Mouse (Mus musculus) liver, embryonic 14.5 days (tissue): ENCODE measurements around the gene Rbms1. TPM values are rescaled to one million over a fixed set of nuclear protein-coding genes. Genes with fewer than 3 reads are reported as not detected.

Experiments used
- ATAC-seq: fragments of 200-750 bp; cut with Nextera tagmentation; 2 replicates; pipeline ENCODE4 v1.8.0; 2017; ENCODE audit warnings: moderate number of reproducible peaks, mild to moderate bottlenecking, moderate library complexity; ENCODE audit not compliant: insufficient read depth
- DNase-seq, 3 experiments: peaks; one replicate each; pipeline ENCODE4 v3.0.0-alpha.2; 2012 to 2013; ENCODE audit warnings: low read depth in 3 of 3, low spot score in 3 of 3
- H3K27ac ChIP-seq: fragments of 300-500 bp; sonication (generic); 2 replicates; pipeline ENCODE4 v1.5.1; 2014; ENCODE audit warnings: moderate library complexity, mild to moderate bottlenecking, control low read depth, inconsistent platforms
- H3K27me3 ChIP-seq: fragments of 300-500 bp; sonication (generic); 2 replicates; pipeline ENCODE4 v1.6.1; 2014; ENCODE audit warnings: mild to moderate bottlenecking, low read length, moderate library complexity; ENCODE audit not compliant: control insufficient read depth, insufficient read depth
- H3K36me3 ChIP-seq: fragments of 300-500 bp; sonication (generic); replicated peaks from 2 replicates; pipeline ENCODE4 v1.6.1; 2014; ENCODE audit warnings: low read depth; ENCODE audit not compliant: control insufficient read depth, insufficient read depth
- H3K4me1 ChIP-seq, 2 experiments: fragments of 200-500 bp in 1 of 2; fragments of 300-500 bp in 1 of 2; sonication (generic) in 1 of 2; replicated peaks; 2 replicates each; pipeline ENCODE4 v1.6.1; 2012 to 2014; ENCODE audit warnings: antibody characterized with exemption in 1 of 2, inconsistent platforms in 1 of 2, low read length in 1 of 2; ENCODE audit not compliant: control insufficient read depth in 2 of 2, insufficient read depth in 2 of 2
- H3K4me2 ChIP-seq: fragments of 300-500 bp; sonication (generic); 2 replicates; pipeline ENCODE4 v1.6.1; 2014; ENCODE audit warnings: low read depth, mild to moderate bottlenecking, control low read depth, moderate library complexity
- H3K4me3 ChIP-seq, 2 experiments: fragments of 200-500 bp in 1 of 2; fragments of 300-500 bp in 1 of 2; sonication (generic) in 1 of 2; 2 replicates each; pipeline ENCODE4 v1.5.1; 2012 to 2014; ENCODE audit warnings: low read depth in 2 of 2, low read length in 2 of 2, mild to moderate bottlenecking in 2 of 2, control low read depth in 1 of 2, inconsistent platforms in 1 of 2, moderate library complexity in 1 of 2; ENCODE audit not compliant: insufficient read depth in 1 of 2
- H3K9ac ChIP-seq: fragments of 300-500 bp; sonication (generic); replicated peaks from 2 replicates; pipeline ENCODE4 v1.6.1; 2014; ENCODE audit warnings: mild to moderate bottlenecking, control low read depth, moderate library complexity
- H3K9me3 ChIP-seq: fragments of 300-500 bp; sonication (generic); 2 replicates; pipeline ENCODE4 v1.6.1; 2016; ENCODE audit warnings: low read length, mixed read lengths; ENCODE audit not compliant: control insufficient read depth
- CTCF ChIP-seq: IDR thresholded peaks from 2 replicates; pipeline ENCODE4 v1.5.1; 2016; ENCODE audit warnings: antibody characterized with exemption, low read depth, control low read depth
- EP300 ChIP-seq: IDR thresholded peaks from 2 replicates; pipeline ENCODE4 v1.6.1; 2016; ENCODE audit warnings: antibody characterized with exemption, low read depth
- WGBS: fragments of 180-500 bp; shearing (Covaris S2); extraction: QIAGEN DNeasy Blood & Tissue Kit; methylation state at CpG from one replicate; pipeline ENCODE4 v1.1.7; 2014; ENCODE audit not compliant: insufficient replicate concordance; 5-methylcytosine and 5-hydroxymethylcytosine counted together
- polyA plus RNA-seq, 2 experiments: library from polyadenylated mRNA; depleted of rRNA in 1 of 2; stranded (reverse) in 1 of 2; unstranded in 1 of 2; fragments of >200 nt; fragmentation: Nextera tagmentation in 1 of 2; extraction: Ambion mirVana in 1 of 2; gene quantifications; 2 replicates each; pipeline versions ENCODE4 v1.2.1 to v1.2.3; 2012 to 2014

The Rbms1 gene
- polyA plus RNA-seq, 2 experiments = 16.8 to 31.8 TPM

GRCm38 (mm10) chr2:60947817-60948216 is 15.2 kb downstream of the Rbms1 start:
- no peaks in the 10 kb centered on the region for H3K4me1 ChIP-seq
- TF ChIP-seq CTCF (no peak), EP300 (no peak)
- DNase-seq (no peak), ATAC-seq (no peak)
- H3K27ac ChIP-seq = no peak overlapping the region
- H3K27me3 ChIP-seq = no peaks in the 10 kb centered on the region
- H3K4me2 ChIP-seq = no peak overlapping the region
- H3K9me3 ChIP-seq = no peaks in the 10 kb centered on the region
- H3K4me3 ChIP-seq = no peak overlapping the region
- no peaks in the 10 kb centered on the region for H3K36me3 ChIP-seq
- WGBS = 30% methylated on average over 4 of the region's 4 CpGs
- no peak overlapping the region for H3K9ac ChIP-seq

- 30% methylated on average over 8 of the region's 8 CpGs for WGBS
- no peaks in the 10 kb centered on the region for H3K9me3 ChIP-seq
- TF ChIP-seq CTCF = no peak
- TF ChIP-seq EP300 = no peak
- no peaks in the 10 kb centered on the region for H3K36me3 ChIP-seq
- peak overlapping the region; percentile 50 for H3K4me2 ChIP-seq
- H3K27me3 ChIP-seq = no peaks in the 10 kb centered on the region
- H3K4me1 ChIP-seq = peaks cover 0 to 3% of the 10 kb centered on the region in 2 experiments; a peak in 2 of 4 replicates
- H3K9ac ChIP-seq = no peak overlapping the region
- peak; percentile 73 for ATAC-seq
- DNase-seq = peak in 1 of 3 experiments; percentile 22
- H3K27ac ChIP-seq = no peak overlapping the region
- H3K4me3 ChIP-seq = peak overlapping the region in 1 of 2 experiments; percentile 4; a peak in 1 of 4 replicates
Observed at GRCm38 (mm10) chr2:60940454-60940961, 22.5 kb downstream of the Rbms1 start.

GRCm38 (mm10) chr2:60939957-60940356 is 23.0 kb downstream of the Rbms1 start:
- no peaks in the 10 kb centered on the region for H3K27me3 ChIP-seq
- H3K4me1 ChIP-seq = peaks cover 0 to 3% of the 10 kb centered on the region in 2 experiments; a peak in 2 of 4 replicates
- ATAC-seq = no peak
- peak overlapping the region in 1 of 2 experiments; percentile 4; a peak in 1 of 4 replicates for H3K4me3 ChIP-seq
- DNase-seq = no peak
- TF ChIP-seq EP300 = no peak
- no peak for TF ChIP-seq CTCF
- H3K4me2 ChIP-seq = peak overlapping the region; percentile 50
- no peaks in the 10 kb centered on the region for H3K36me3 ChIP-seq
- no peaks in the 10 kb centered on the region for H3K9me3 ChIP-seq
- no peak overlapping the region for H3K9ac ChIP-seq
- 24% methylated on average over 2 of the region's 2 CpGs for WGBS
- H3K27ac ChIP-seq = no peak overlapping the region

GRCm38 (mm10) chr2:60936910-60937309 is 26.1 kb downstream of the Rbms1 start:
- peaks cover 0 to 3% of the 10 kb centered on the region in 2 experiments; a peak in 2 of 4 replicates for H3K4me1 ChIP-seq
- H3K27me3 ChIP-seq = no peaks in the 10 kb centered on the region
- TF ChIP-seq EP300 (no peak), CTCF (no peak)
- ATAC-seq (no peak), DNase-seq (no peak)
- no peak overlapping the region for H3K4me3 ChIP-seq
- H3K4me2 ChIP-seq = no peak overlapping the region
- H3K9me3 ChIP-seq = no peaks in the 10 kb centered on the region
- H3K36me3 ChIP-seq = no peaks in the 10 kb centered on the region
- no peak overlapping the region for H3K27ac ChIP-seq
- 79% methylated on average over 14 of the region's 14 CpGs for WGBS
- H3K9ac ChIP-seq = no peak overlapping the region

GRCm38 (mm10) chr2:60928948-60929347 is 34.0 kb downstream of the Rbms1 start:
- WGBS = 68% methylated on average over 5 of the region's 5 CpGs
- Histone ChIP-seq H3K27me3 (no peaks in the 10 kb centered on the region), H3K36me3 (no peaks in the 10 kb centered on the region), H3K4me2 (no peak overlapping the region), H3K27ac (no peak overlapping the region), H3K4me1 (peaks cover 0 to 7% of the 10 kb centered on the region in 2 experiments; a peak in 2 of 4 replicates), H3K4me3 (no peak overlapping the region), H3K9ac (no peak overlapping the region), H3K9me3 (no peaks in the 10 kb centered on the region)
- no peak for ATAC-seq
- no peak for TF ChIP-seq CTCF
- no peak for TF ChIP-seq EP300
- no peak for DNase-seq
